Mouse (Mus musculus): ENCODE results near the gene Stx7. TPM values are rescaled to one million over a fixed set of nuclear protein-coding genes. Genes with fewer than 3 reads are reported as not detected.

Stx7 gene
- total RNA-seq, 1 experiment from 2014 or later, result 123 TPM

GRCm38 (mm10) chr10:24164137-24164908 is 15.2 kb downstream of the Stx7 start:
- peak; percentile 69 for ATAC-seq (replicated peaks; ENCODE audit: insufficient number of reproducible peaks, low FRiP score, low TSS enrichment, poor library complexity, severe bottlenecking)

- 0 out of 2 replicates have a peak, but pooled peaks have one; percentile 6 for ATAC-seq (replicated peaks; ENCODE audit: insufficient number of reproducible peaks, low FRiP score, low TSS enrichment, poor library complexity, severe bottlenecking)
Observed at GRCm38 (mm10) chr10:24164909-24165304, 15.8 kb downstream of the Stx7 start.

- ATAC-seq (replicated peaks; ENCODE audit: insufficient number of reproducible peaks, low FRiP score, low TSS enrichment, poor library complexity, severe bottlenecking), result peak; percentile 71
Observed at GRCm38 (mm10) chr10:24165526-24166055, 16.5 kb downstream of the Stx7 start.

- ATAC-seq (replicated peaks; ENCODE audit: insufficient number of reproducible peaks, low FRiP score, low TSS enrichment, poor library complexity, severe bottlenecking), result no peak
Observed at GRCm38 (mm10) chr10:24167978-24168583, 19.0 kb downstream of the Stx7 start.

- ATAC-seq (replicated peaks; ENCODE audit: insufficient number of reproducible peaks, low FRiP score, low TSS enrichment, poor library complexity, severe bottlenecking), result no peak
Observed at GRCm38 (mm10) chr10:24168854-24169253, 19.8 kb downstream of the Stx7 start.

GRCm38 (mm10) chr10:24171906-24172459 is 22.9 kb downstream of the Stx7 start:
- ATAC-seq (replicated peaks; ENCODE audit: insufficient number of reproducible peaks, low FRiP score, low TSS enrichment, poor library complexity, severe bottlenecking), result no peak

- 0 out of 2 replicates have a peak, but pooled peaks have one; percentile 69 for ATAC-seq (replicated peaks; ENCODE audit: insufficient number of reproducible peaks, low FRiP score, low TSS enrichment, poor library complexity, severe bottlenecking)
Observed at GRCm38 (mm10) chr10:24173210-24174001, 24.3 kb downstream of the Stx7 start.

- no peak for ATAC-seq (replicated peaks; ENCODE audit: insufficient number of reproducible peaks, low FRiP score, low TSS enrichment, poor library complexity, severe bottlenecking)
Observed at GRCm38 (mm10) chr10:24190392-24190791, 41.3 kb downstream of the Stx7 start.

- ATAC-seq (replicated peaks; ENCODE audit: insufficient number of reproducible peaks, low FRiP score, low TSS enrichment, poor library complexity, severe bottlenecking), result no peak
Observed at GRCm38 (mm10) chr10:24191977-24192376, 42.9 kb downstream of the Stx7 start.

- no peak for ATAC-seq (replicated peaks; ENCODE audit: insufficient number of reproducible peaks, low FRiP score, low TSS enrichment, poor library complexity, severe bottlenecking)
Observed at GRCm38 (mm10) chr10:24199303-24199702, 50.2 kb downstream of the Stx7 start.

GRCm38 (mm10) chr10:24200099-24200498 is 51.0 kb downstream of the Stx7 start:
- ATAC-seq (replicated peaks; ENCODE audit: insufficient number of reproducible peaks, low FRiP score, low TSS enrichment, poor library complexity, severe bottlenecking), result no peak

GRCm38 (mm10) chr10:24210075-24210474 is 61.0 kb downstream of the Stx7 start:
- ATAC-seq (replicated peaks; ENCODE audit: insufficient number of reproducible peaks, low FRiP score, low TSS enrichment, poor library complexity, severe bottlenecking), result no peak

GRCm38 (mm10) chr10:24213297-24213696 is 64.2 kb downstream of the Stx7 start:
- ATAC-seq (replicated peaks; ENCODE audit: insufficient number of reproducible peaks, low FRiP score, low TSS enrichment, poor library complexity, severe bottlenecking), result no peak

GRCm38 (mm10) chr10:24217558-24218268 is 68.6 kb downstream of the Stx7 start:
- no peak for ATAC-seq (replicated peaks; ENCODE audit: insufficient number of reproducible peaks, low FRiP score, low TSS enrichment, poor library complexity, severe bottlenecking)

- ATAC-seq (replicated peaks; ENCODE audit: insufficient number of reproducible peaks, low FRiP score, low TSS enrichment, poor library complexity, severe bottlenecking), result no peak
Observed at GRCm38 (mm10) chr10:24220931-24221330, 71.8 kb downstream of the Stx7 start.

- no peak for ATAC-seq (replicated peaks; ENCODE audit: insufficient number of reproducible peaks, low FRiP score, low TSS enrichment, poor library complexity, severe bottlenecking)
Observed at GRCm38 (mm10) chr10:24222911-24223310, 73.8 kb downstream of the Stx7 start.

- ATAC-seq (replicated peaks; ENCODE audit: insufficient number of reproducible peaks, low FRiP score, low TSS enrichment, poor library complexity, severe bottlenecking), result no peak
Observed at GRCm38 (mm10) chr10:24223449-24224143, 74.5 kb downstream of the Stx7 start, which contains the start of gene Moxd1. Moxd1 (plus strand) TSS chr10:24223517.

- no peak for ATAC-seq (replicated peaks; ENCODE audit: insufficient number of reproducible peaks, low FRiP score, low TSS enrichment, poor library complexity, severe bottlenecking)
Observed at GRCm38 (mm10) chr10:24224591-24224990, 75.5 kb downstream of the Stx7 start.

Measured in monocyte, adult 5-6 weeks (primary cell).